Mouse (Mus musculus): Measurements from ENCODE around the gene Fndc9. TPM values are rescaled to one million over a fixed set of nuclear protein-coding genes. Genes with fewer than 3 reads are reported as not detected.

Fndc9 gene
- not detected for total RNA-seq (2021)

GRCm38 (mm10) chr11:46235334-46235733, at the start of gene Fndc9:
Gene Fndc9 (plus strand): TSS chr11:46235531.
- intact Hi-C loops (cut with DNase I) = no loop called here
- no peak for DNase-seq

- intact Hi-C loops (cut with DNase I) = no loop called here
- no peak for DNase-seq
Observed at GRCm38 (mm10) chr11:46188283-46188682, 47.0 kb upstream of the Fndc9 start.

DNA sequence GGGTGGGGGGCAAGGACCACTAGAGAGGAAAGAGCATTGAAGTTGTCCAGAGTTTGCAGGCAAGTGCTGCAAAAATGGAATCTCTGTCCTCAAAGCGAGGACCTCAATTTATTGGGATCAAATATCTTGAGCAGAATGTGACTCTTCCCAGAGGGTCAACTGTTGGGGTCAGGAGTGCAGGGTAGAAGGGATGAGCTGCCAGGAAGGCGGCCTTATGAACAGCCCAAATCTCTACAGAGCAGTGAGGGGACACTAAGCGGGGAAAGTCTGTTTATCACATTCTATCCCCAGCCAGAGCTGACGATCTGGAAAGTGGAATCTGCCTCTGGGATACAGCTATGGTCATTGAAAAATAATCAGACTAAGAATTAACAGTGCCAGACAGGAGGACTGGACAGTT, 41.2 kb upstream of the Fndc9 start:
- intact Hi-C loops (cut with DNase I) = no loop called here
- DNase-seq = no peak

- intact Hi-C loops (cut with DNase I) = no loop called here
Observed at GRCm38 (mm10) chr11:46200664-46201063, 34.7 kb upstream of the Fndc9 start.

GRCm38 (mm10) chr11:46201636-46202546, 33.4 kb upstream of the Fndc9 start:
- intact Hi-C loops (cut with DNase I) = no loop called here
- no peak for DNase-seq

More at GRCm38 (mm10) chr11:46200664-46201063, 34.7 kb upstream of the Fndc9 start:
- no peak for DNase-seq

GRCm38 (mm10) chr11:46202547-46202887, 32.8 kb upstream of the Fndc9 start:
- intact Hi-C loops (cut with DNase I) = no loop called here
- no peak for DNase-seq

DNA sequence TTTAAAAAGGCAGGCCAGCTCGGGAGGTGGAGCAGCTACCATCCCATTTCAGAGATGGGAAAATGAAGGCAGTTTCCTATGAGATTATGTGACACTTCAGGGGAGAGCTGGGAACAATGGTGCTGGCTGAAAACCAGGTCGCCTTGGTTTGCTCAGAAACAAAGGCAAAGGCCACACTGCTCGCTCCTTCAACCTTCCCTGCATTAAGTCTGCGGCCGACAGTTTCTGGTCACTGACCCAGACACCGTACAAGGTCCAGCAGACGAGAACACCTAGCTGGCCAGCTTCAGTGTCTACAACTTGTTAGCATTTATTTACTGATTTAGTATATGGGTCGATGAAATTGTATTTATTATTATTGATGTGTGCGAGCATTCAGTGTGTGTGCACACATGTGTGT, 30.5 kb upstream of the Fndc9 start:
- no peak for DNase-seq
- intact Hi-C loops (cut with DNase I) = no loop called here

GRCm38 (mm10) chr11:46205639-46206409, 29.5 kb upstream of the Fndc9 start:
- DNase-seq = no peak
- intact Hi-C loops (cut with DNase I) = no loop called here

- DNase-seq = no peak
- intact Hi-C loops (cut with DNase I) = no loop called here
Observed at GRCm38 (mm10) chr11:46209884-46210283, 25.4 kb upstream of the Fndc9 start.

DNA sequence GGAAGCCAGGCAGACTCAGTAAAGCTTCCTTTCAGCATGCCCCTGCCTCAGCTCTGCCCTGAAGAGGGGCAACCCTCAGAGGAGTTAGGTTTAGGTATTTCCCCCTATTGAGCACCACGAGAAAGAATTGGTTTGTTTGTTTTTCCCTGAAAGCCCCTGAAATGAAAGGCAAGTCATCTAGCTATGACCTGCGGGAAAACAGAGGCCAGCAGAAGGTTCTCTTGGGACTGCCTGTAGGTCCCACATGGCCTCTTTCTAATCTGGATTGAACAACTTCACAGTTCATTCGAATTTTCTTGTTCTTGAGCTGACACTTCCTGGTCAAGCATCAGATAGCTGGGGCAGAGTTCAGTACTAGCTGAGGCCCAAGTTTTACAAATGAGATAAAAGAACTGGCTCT, 23.5 kb upstream of the Fndc9 start:
- intact Hi-C loops (cut with DNase I) = no loop called here
- DNase-seq = no peak

DNA sequence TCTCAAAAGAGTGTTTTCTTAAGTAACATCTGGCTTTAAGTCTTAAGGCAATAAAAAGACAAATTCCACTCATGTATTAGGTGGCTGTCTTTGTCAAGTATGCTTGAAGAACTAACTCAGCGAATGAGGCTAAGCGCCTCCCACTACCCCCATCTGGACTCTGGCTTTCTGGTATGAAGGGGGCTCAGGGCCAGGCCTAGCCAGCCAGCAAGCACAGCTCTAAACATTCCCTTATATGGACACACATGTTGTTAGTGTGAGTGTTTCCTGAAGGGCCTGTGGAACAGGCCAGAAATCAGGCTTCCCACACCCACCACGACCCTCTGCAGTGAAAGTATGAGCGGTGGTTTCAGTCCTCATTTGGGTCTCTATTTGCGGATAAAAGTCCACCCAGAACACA, 21.5 kb upstream of the Fndc9 start:
- intact Hi-C loops (cut with DNase I) = loop anchor here (2.0 kb wide), 2 partner anchors 85 to 197 kb away; no protein-coding TSS in a partner anchor
- no peak for DNase-seq

DNA sequence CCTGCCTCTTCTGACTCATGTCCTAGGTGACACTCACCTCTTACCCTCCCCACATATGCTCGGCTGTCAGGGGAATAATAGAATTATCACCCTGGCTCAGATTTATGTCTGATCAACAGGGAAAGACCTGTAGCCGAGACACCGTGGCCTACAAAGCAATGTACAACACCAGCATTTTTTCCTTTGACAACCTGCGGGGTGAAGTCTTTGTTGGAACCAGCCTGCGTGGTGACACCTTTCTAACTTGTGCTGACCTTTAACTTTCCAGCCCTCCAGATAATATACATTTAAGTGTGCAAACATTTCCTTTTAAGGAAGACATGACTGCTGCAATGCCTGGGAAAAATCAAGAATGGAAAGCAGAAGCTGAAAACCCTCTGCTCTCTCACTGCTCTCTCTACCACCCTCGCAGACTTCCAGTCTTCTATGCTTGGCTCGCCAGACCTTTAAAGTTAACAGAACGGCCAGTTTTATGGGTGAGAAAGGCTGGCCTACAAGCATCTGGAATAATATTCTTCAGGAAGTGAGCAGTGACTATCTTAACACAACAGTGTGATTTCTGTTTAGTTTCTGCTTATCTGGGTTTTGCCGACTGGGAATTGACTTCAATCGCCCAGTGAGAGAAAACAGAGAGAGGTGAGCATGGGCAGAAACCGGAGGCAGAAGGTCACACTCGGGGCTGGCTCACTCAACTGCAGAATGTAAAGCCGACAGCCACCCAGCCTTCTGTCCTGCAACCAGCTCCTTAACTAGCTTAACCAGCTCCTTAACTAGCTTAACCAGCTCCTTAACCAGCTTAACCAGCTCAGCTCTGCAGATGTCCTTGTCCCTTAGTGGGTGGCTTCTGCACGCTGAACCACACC, 20.7 kb upstream of the Fndc9 start:
- intact Hi-C loops (cut with DNase I) = loop anchor here (1.0 to 5.0 kb wide), 4 partner anchors 86 to 267 kb away; partner anchors contain the start of gene Gm12166
- DNase-seq = peak in 1 of 2 experiments; percentile 14

DNA sequence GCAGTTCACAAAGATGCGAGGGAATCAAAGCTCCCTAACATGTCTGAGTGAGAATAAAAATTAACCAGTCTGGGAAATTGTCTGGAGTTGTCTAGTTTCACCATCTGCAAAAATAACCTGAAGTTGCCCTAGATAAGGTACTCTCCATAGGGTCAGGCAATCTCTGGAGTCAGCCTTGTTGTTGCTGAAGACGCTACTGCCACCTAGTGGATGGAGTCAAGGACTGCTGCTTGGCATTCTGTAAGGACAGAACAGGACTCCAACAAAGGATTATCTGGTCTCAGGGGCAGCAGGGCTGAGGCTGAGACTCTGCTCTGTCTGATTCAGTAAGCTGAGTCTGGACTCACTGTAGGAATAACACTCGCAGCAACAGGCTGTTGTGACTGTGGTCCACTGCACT, 20.0 kb upstream of the Fndc9 start:
- intact Hi-C loops (cut with DNase I) = loop anchor here (1.0 to 5.0 kb wide), 4 partner anchors 87 to 268 kb away; partner anchors contain the start of gene Gm12166
- peak; percentile 52 to 65 for DNase-seq

- no peak for DNase-seq
- intact Hi-C loops (cut with DNase I) = loop anchor here (5.0 kb wide), 1 partner anchor 269 kb away; no protein-coding TSS in a partner anchor
Observed at GRCm38 (mm10) chr11:46216669-46217068, 18.7 kb upstream of the Fndc9 start.

- no peak for DNase-seq
- intact Hi-C loops (cut with DNase I) = loop anchor here (5.0 kb wide), 1 partner anchor 270 kb away; no protein-coding TSS in a partner anchor
Observed at GRCm38 (mm10) chr11:46217686-46218085, 17.6 kb upstream of the Fndc9 start.

- intact Hi-C loops (cut with DNase I) = loop anchor here (5.0 kb wide), 1 partner anchor 271 kb away; no protein-coding TSS in a partner anchor
- DNase-seq = no peak
Observed at GRCm38 (mm10) chr11:46218584-46218983, 16.7 kb upstream of the Fndc9 start.

DNA sequence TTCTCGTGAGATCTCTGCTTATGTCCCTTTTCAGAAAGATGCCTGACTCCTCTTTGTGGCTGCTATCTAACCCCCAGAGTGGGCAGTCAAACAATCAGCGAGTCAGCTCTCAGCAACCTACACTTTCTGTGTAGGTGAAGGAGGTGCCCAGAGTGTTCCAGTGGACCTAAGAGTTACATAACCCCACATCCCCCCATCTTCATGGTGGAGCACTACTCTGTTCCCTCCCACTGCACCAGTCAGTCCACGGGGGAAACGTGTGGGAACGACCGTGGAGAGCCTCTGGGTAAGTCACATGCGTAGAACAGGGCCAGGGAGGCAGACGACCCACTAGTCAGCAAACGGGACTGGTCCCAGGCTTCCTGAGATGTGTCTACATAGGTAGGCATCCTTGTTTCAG, 16.0 kb upstream of the Fndc9 start:
- DNase-seq = no peak
- intact Hi-C loops (cut with DNase I) = loop anchor here (5.0 kb wide), 1 partner anchor 272 kb away; no protein-coding TSS in a partner anchor

GRCm38 (mm10) chr11:46220211-46220610, 15.1 kb upstream of the Fndc9 start:
- no peak for DNase-seq
- intact Hi-C loops (cut with DNase I) = no loop called here

DNA sequence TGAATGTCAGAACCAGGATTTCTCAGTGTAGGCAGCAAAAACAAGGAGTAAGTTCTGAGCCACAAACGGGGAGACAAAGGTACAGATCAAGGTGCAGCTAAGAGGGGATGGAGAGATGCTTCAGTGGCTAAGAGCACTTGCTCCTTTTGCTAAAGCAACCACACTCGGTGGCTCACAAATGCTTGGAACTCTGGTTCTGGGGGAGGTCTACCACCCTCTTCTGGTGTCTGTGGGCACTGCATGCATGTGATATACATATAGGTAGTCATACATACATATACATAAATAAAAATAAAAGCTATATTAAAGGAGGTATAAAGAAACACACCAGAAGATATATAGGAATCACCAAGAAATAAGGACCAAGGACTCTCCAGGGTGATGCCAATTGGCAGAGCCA, 11.8 kb upstream of the Fndc9 start:
- intact Hi-C loops (cut with DNase I) = no loop called here
- DNase-seq = no peak

- intact Hi-C loops (cut with DNase I) = no loop called here
- no peak for DNase-seq
Observed at GRCm38 (mm10) chr11:46225345-46225744, 10.0 kb upstream of the Fndc9 start.
